Mouse (Mus musculus): ENCODE measurements at regions not wholly inside any gene's neighbourhood (a gene's known extent, or its start where the extent isn't known, plus 50 kb on each side); places are given as distances from the start of the nearest gene placed in this dataset.

DNA sequence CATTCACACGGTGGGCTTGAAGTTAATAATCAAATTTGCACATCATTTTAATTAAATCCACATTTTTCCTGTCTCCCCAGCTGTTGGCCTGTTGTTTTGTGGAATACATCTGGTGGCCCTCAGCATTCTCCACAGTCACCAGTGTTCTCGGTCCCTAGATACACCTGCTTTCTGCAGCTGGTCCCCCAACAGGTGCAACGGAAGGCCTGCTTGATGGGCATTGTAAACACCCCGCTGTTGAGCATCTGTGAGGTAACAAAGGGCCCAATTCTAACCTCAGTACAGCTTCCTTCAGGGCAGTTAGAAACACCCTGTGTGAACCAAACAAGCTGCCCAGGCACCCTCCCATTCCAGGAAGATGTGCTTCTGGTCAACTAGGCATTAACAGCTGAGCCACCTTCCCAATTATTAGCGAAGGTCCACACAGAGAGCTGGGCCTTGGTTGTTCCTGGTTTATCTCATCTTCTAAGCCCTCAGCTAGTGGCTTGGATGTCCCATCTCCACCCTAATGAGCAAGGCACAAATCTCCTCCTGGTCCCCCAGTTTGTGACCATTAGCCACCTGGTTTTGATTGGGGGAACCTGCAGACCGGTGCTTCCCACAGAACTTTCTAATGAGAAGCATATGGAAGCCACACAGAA, 293.0 kb upstream of the Spred2 start:
- no peak for TF ChIP-seq CTCF (IDR thresholded peaks at IDR 0.05; ENCODE audit: low read depth)
- TF ChIP-seq EP300 (IDR thresholded peaks at IDR 0.05; ENCODE audit: low read depth) = no peak
